Mouse (Mus musculus) left cerebral cortex, postnatal 10 days (tissue): ENCODE results near the gene Gm10188. TPM values are rescaled to one million over a fixed set of nuclear protein-coding genes. Genes with fewer than 3 reads are reported as not detected.

Source experiments
- microRNA-seq: library from miRNA; unstranded; fragments of <30 nt; microRNA quantifications from one replicate; pipeline ENCODE4 v1.2.0, GENCODE M21; 2022
- total RNA-seq, 2 experiments: library from RNA; stranded (reverse); gene quantifications; 2 replicates each; pipeline ENCODE4 v1.2.3; 2021

The Gm10188 gene
- total RNA-seq, 2 experiments from 2014 or later: not detected

Small RNA genes within 50 kb of the gene (microRNA-seq; reads per million reads assigned to microRNA genes)
- gene Mir135b: 201 reads per million, percentile 62 among the genes with 10 or more reads in this experiment

Other genes starting within 250 kb of the Gm10188 start
- 10 to 100 TPM; 51.9 to 61.5 TPM for gene Elk4, start 222.2 kb downstream of the Gm10188 start, total RNA-seq
- gene Mfsd4a, start 161.7 kb downstream of the Gm10188 start, total RNA-seq: 10 to 100 TPM; 65.1 to 74.0 TPM
- 10 to 100 TPM; 17.6 to 19.9 TPM for gene Cdk18, start 90.1 kb downstream of the Gm10188 start, total RNA-seq
- 1 to 10 TPM; 4.4 to 5.2 TPM for gene Lemd1, start 38.3 kb downstream of the Gm10188 start, total RNA-seq
- gene AC124108.1, start 38.3 kb downstream of the Gm10188 start, total RNA-seq: 1 to 10 TPM; 3.2 TPM
- gene Klhdc8a, start 68.9 kb upstream of the Gm10188 start, total RNA-seq: 10 to 100 TPM; 18.4 to 19.8 TPM
- 1 to 10 TPM; 1.1 to 1.3 TPM for gene Nuak2, start 86.4 kb upstream of the Gm10188 start, total RNA-seq
- 100 to 1,000 TPM; 141 to 143 TPM for gene Tmcc2, start 161.5 kb upstream of the Gm10188 start, total RNA-seq
- gene Dstyk, start 187.8 kb upstream of the Gm10188 start, total RNA-seq: 10 to 100 TPM; 27.2 to 28.4 TPM
- 10 to 100 TPM; 29.4 to 37.4 TPM for gene Rbbp5, start 247.6 kb upstream of the Gm10188 start, total RNA-seq